Comparison of ENCODE assay signal across 9 mouse cellular contexts in the genomic region with DNA sequence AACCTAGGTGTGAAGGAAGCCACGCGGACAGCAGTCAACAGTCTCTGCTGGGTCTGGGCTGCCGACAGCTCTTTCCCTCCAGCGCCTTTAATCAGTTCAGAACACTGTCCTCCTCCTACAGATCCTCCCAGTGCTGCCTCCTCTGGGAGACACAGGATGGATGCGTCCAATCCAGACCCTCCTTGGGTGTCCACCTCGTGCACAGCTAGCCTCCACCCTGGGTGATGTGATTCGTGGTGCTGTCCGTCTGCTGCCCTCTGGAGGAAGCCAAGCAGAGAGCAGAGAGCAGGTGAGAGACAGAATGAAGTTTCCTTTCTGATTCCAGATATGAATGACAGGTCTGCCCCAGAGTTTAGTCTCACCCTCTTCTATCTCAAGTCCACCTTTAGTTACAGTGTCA. TPM values are rescaled to one million over a fixed set of nuclear protein-coding genes. Genes with fewer than 3 reads are reported as not detected.
DNase-seq lines count a peak whose midpoint lies in the region; ATAC-seq and TF ChIP-seq lines count a peak whose summit lies in the region.
"Had no signal": no experiment of that assay in that cellular context is flagged by ENCODE, and none has a peak within 500 bp of the region (broad histone marks: within the 10 kb centered on the region; RNA-seq: fewer than 3 reads in every experiment).

No protein-coding gene starts in this region.

- TF ChIP-seq POLR2A in cerebellum, adult 2 months (IDR thresholded peaks at IDR 0.05; ENCODE audit: borderline replicate concordance, insufficient read depth, low read length), result no peak

- H3K4me3 ChIP-seq in cerebellum, adult 2 months (replicated peaks; ENCODE audit: insufficient read depth, low read depth, low read length), result no peak overlapping the region
- H3K4me3 ChIP-seq in heart, postnatal 0 days (ENCODE audit: low read depth, low read length), result no peak overlapping the region
- H3K4me3 ChIP-seq: liver, embryonic 13.5 days had no signal

- no peaks in the 10 kb centered on the region for H3K9me3 ChIP-seq in heart, postnatal 0 days (replicated peaks; ENCODE audit: control insufficient read depth, low read length)
- H3K9me3 ChIP-seq: liver, embryonic 13.5 days had no signal

- no peak overlapping the region for H3K27ac ChIP-seq in cerebellum, adult 2 months (ENCODE audit: insufficient read depth, low read length)
- H3K27ac ChIP-seq in heart, postnatal 0 days (ENCODE audit: low read depth), result no peak overlapping the region
- H3K27ac ChIP-seq: liver, embryonic 13.5 days had no signal

- DNase-seq in cerebellum, adult 2 months, result peak in 1 of 2 experiments; percentile 24
- DNase-seq in cerebellum, adult 9-11 months, result no peak
- peak; percentile 33 to 34 for DNase-seq in right cerebral cortex, adult 2 months (ENCODE audit: low spot score in 2 of 2)
- DNase-seq in right cerebral cortex, postnatal 4 days, result no peak
- no peak for DNase-seq in heart, postnatal 0 days (ENCODE audit: low spot score)
- DNase-seq in layer of hippocampus, postnatal 14 days (ENCODE audit: low spot score in 2 of 2), result peak; percentile 10 to 15
- peak; percentile 33 for DNase-seq in ovary, postnatal 14 days (ENCODE audit: low spot score)
- DNase-seq in spleen, postnatal 14 days (ENCODE audit: low spot score in 2 of 2), result no peak
- DNase-seq: liver, embryonic 13.5 days had no signal

- no peak for TF ChIP-seq EP300 in heart, postnatal 0 days (IDR thresholded peaks at IDR 0.05; ENCODE audit: low read depth)

- H3K36me3 ChIP-seq in heart, postnatal 0 days (replicated peaks; ENCODE audit: control insufficient read depth, insufficient read depth, low read length), result no peaks in the 10 kb centered on the region
- H3K36me3 ChIP-seq: liver, embryonic 13.5 days had no signal

- H3K4me1 ChIP-seq in cerebellum, adult 2 months (ENCODE audit: control insufficient read depth, insufficient read depth, low read length), result no peaks in the 10 kb centered on the region
- H3K4me1 ChIP-seq in heart, postnatal 0 days (ENCODE audit: control insufficient read depth, insufficient read depth), result no peaks in the 10 kb centered on the region
- H3K4me1 ChIP-seq: liver, embryonic 13.5 days had no signal

- 34% methylated on average over 8 of the region's 8 CpGs for WGBS in cerebellum, adult 2 months
- whole genome bisulfite sequencing in heart, postnatal 0 days, result 23% methylated on average over 8 of the region's 8 CpGs

- peak; percentile 50; the same call in 1 of the 2 replicates for TF ChIP-seq CTCF in cerebellum, adult 2 months (IDR thresholded peaks at IDR 0.05; ENCODE audit: borderline replicate concordance, insufficient read depth, low read depth, low read length)
- peak; percentile 76 for TF ChIP-seq CTCF in heart, postnatal 0 days (IDR thresholded peaks at IDR 0.05; ENCODE audit: low read depth)

- H3K27me3 ChIP-seq in cerebellum, adult 2 months (ENCODE audit: control insufficient read depth, insufficient read depth, low read length), result no peaks in the 10 kb centered on the region
- H3K27me3 ChIP-seq in heart, postnatal 0 days (ENCODE audit: control insufficient read depth, insufficient read depth, low read length), result no peaks in the 10 kb centered on the region
- H3K27me3 ChIP-seq: liver, embryonic 13.5 days had no signal

- ATAC-seq in heart, postnatal 0 days (ENCODE audit: insufficient read depth, low read depth), result peak; percentile 55; the same call in 1 of the 2 replicates

- H3K4me2 ChIP-seq in heart, postnatal 0 days (ENCODE audit: low read depth, low read length), result no peak overlapping the region
- H3K4me2 ChIP-seq: liver, embryonic 13.5 days had no signal

- no peak overlapping the region for H3K9ac ChIP-seq in heart, postnatal 0 days (replicated peaks; ENCODE audit: low read depth, low read length)
- H3K9ac ChIP-seq: liver, embryonic 13.5 days had no signal

RNA-seq across cellular contexts. Expression of gene Col6a3, which starts 6.1 kb away (rescaled TPM):
- 2.0 and 2.6 TPM in 2 replicates for polyA plus RNA-seq in cerebellum, adult 2 months (2012; rRNA removed)
- total RNA-seq in heart, postnatal 0 days (2014; rRNA removed; ENCODE audit: low replicate concordance), result 81.7 and 110 TPM in 2 replicates
- 14.2 and 15.1 TPM in 2 replicates for polyA plus RNA-seq in heart, postnatal 0 days (2015; fragmentation: Nextera tagmentation; extraction: Ambion mirVana)
- total RNA-seq in layer of hippocampus, postnatal 14 days (2021), result 1 to 10 TPM; 6.4 to 8.5 TPM

Comparison
In these comparisons a context has a peak if more than half of its experiments do, and no peak if none do; other contexts are left out.
1. DNase-seq: peak in right cerebral cortex, adult 2 months (2 of 2), layer of hippocampus, postnatal 14 days (2 of 2) and ovary, postnatal 14 days (single experiment); none in cerebellum, adult 9-11 months (single experiment), right cerebral cortex, postnatal 4 days (single experiment), heart, postnatal 0 days (single experiment) and spleen, postnatal 14 days (0 of 2).